Mouse (Mus musculus) erythroblast, embryonic 14.5 days (primary cell): ENCODE data around the gene Flnb.

Source experiments
- GATA1 ChIP-seq: IDR thresholded peaks from 2 replicates; pipeline ENCODE4 v1.6.1; 2012; ENCODE audit warnings: low read length, inconsistent platforms, mixed read lengths
- TAL1 ChIP-seq: IDR thresholded peaks from 3 replicates; pipeline ENCODE4 v1.6.1; 2012; ENCODE audit warnings: low read length, inconsistent platforms, mixed read lengths

DNA sequence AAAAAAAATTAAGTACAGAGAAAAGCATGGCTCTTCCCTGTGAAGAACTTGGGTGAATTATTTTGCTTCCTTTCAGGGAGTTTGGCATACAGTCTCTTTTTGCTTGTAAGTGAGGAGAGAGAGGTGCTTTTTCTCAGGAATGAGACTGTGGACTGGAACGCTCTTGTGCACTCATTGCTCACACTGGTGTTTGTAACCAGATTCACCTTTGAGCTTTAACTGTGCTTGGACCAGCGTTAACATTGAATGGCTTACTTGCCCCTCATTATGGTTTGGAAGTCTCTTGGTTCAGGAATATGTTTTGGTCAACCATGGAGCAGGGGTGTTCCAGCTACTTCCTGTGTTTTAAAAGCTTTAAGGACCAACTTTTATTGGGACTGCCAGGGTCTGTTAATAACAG, 11.4 kb downstream of the Flnb start:
- TF ChIP-seq TAL1: no peak
- no peak for TF ChIP-seq GATA1
